Mouse (Mus musculus) urinary bladder, postnatal 14 days (tissue): Measurements from ENCODE around the gene Lmx1a.

Experiments used
- DNase-seq: peaks from one replicate; pipeline ENCODE4 v3.0.0; 2021; ENCODE audit warnings: low spot score

The Lmx1a gene

DNA sequence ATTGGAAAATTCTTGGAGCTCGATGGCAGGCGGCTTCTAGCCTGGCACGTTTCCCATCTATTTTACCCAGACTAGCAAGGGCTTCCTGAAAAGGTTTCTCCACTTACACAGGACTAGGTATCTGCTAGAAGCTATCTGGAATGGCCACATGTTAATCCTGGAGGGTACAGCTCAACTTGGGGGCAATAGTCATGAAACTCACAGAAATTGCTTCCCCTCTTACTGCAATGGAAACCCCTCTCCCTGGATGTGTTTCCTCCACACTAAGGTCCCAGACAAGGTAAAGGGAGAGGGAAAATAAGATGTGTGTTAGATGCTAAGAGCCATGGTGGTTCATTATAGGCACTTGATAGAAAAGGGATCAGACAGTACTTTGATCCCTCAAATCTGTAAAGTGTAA, 5.7 kb downstream of the Lmx1a start:
- no peak for DNase-seq

DNA sequence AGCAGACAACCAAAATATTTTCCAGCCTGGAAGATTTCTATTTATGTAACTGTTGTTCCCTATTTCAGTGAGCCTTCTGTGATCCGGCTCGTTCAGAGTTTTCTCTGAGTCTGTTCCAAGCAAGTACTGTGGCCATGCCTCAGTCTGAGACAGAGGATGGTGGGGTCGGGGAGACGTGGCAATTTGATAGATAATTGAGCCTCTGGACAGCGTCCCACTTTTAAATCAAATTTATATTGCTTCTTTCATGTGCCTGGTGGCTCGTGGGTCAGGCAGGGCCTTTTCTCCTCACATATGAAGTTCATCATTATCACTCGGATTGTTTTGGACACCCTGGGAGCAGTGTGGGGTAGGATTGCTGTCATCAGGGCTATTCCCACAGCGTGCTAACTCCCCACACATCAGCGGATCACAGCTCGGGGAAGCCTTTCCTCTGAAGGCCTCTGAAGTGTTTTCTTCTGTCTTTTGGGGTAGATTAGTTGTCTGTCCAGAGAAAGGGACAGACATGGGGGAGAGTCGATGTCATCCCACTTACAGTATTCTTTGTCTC, 6.9 kb downstream of the Lmx1a start:
- no peak for DNase-seq

DNA sequence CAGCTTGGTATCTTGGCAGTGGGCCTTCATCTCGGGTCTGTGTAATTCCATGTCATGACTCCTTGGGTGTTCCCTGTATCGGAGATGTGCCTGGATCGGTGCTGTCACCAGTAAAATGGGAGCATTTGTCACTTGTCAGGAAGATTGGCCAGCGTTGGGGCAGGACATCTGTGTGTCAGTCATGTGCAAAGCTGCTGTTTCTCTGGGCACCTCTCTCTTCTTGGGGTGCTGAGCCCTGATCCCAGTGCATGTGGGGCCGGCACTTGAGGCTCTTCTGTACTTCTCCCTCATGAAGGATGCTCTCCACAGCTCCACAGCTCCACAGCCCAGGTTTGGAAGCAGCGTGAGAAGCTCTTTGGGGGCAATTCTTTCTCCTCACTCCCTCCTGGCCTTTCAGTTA, 10.7 kb downstream of the Lmx1a start:
- DNase-seq: no peak

DNA sequence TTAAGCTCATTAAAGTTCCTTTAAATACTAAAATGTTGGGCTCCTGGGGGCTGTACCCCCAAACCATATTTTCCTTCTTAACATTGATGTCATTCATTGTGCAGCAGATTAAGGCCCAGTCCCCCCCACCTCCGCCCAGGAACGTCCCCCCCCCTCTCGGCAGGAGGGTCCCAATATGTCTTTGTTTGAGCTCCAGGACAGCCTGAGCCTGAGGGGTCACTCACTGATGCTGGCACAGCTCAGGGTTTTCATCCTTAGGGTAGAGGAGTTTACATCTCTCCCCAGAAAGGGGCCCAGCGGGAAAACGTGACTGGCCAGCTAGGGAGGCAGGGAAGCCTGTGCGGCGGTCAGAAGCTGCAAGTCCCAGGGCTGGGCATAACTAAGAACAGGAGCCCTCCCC, 11.2 kb downstream of the Lmx1a start:
- DNase-seq: no peak

DNA sequence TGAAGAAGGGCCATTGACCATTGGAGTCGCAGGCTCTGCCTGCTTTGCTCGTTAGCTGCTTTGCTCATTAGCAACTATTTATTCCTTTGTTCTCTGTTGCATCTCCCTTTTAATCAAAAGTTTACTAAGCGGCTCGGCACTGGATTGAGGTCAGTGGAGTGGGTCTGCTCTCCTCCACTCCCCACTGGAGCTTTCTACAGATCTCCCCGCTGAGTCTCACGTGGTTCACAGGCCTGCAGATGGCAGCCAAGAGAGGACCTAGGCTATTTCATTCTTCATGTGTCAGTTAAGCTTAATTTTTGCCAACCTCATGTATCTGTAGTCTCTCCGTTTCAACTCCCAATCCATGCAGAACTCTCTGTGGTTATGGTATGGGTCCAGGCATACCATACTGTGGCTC, 16.5 kb downstream of the Lmx1a start:
- DNase-seq: no peak

DNA sequence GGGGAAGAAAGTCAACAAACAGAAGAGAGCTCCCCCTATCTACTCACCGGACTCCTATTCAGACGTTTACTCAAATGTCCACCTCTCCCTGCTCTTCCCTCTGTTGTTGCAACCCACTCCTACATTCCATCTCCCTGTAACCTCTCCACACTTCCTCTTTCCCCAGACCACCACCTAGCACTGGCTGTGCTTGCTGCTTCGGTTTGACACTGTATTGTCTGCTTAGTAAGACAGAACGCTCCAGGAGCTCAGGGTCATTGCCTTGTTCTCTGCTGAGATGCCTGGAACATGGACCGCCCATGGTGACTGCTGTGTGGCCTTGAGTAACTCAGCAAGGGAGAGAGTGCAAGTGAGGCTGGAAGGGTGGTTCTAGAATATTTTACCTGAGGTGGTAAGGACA, 19.7 kb downstream of the Lmx1a start:
- DNase-seq: no peak

DNA sequence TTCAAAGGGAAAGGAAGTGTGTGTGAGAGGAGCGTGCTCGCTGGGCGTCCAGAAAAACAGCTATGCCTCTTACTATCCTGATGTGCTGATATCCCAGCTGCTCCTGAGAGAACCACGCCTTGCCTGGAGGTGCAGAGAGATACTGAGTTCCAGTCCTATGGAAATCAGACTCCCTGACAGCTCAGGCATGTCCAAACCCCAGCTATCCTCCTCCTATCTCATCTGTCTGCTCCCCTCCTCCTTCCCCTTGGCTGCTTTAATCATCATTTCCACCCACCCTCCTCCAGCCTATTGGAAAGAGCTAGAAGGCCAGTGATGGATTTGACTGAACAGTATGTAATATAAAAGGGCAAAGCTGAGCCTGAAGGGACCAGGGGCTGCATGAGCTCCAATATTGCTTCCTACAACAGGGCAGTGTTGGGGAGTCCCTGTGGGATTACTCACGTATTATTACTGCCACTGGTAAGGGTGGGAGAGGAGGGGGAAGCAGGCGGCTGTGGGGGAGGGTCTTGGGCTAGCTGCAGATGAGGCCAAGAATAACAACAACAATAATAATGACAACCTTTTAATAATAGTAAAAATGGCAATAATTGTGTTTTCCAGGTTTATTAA, 26.8 kb downstream of the Lmx1a start:
- DNase-seq: no peak

DNA sequence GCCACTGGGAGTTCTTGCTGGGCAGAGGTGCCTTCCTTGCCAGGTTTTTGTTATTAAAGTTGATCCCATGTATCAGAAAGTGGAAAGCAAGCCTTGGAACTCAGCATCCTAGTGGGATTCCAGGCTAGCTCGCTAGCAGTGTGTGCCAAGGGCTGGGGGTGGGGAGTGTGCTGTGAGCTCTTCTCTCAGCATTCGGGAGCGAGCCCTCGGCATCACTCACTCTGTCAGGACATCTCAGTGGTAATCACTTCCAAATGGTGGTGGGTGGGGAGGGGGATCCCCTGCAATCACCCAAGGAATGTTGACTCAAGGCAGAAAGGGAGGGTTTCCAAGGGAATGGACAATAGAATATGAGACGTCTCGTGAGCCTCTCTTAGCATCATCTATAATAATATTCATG, 45.4 kb downstream of the Lmx1a start:
- DNase-seq: no peak

DNA sequence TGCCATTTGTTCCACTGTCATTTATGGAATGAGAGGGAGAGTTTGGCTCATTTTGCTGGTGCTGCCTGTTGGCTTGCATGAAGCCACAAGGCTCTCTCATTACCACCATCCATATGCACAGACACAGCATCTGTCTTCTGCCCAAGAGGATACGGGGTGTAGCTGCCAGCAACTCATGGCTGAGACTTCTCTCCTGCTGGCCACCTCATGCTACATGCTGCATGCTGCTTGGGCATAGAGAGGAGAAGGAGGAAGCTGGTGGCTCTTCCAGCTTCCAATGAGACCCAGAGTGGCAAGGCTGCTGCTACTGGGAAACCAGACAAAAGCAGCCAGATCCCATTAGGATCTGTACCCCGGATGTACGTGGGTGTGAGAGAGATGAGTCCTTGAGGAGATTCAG, 47.8 kb downstream of the Lmx1a start:
- DNase-seq: no peak

DNA sequence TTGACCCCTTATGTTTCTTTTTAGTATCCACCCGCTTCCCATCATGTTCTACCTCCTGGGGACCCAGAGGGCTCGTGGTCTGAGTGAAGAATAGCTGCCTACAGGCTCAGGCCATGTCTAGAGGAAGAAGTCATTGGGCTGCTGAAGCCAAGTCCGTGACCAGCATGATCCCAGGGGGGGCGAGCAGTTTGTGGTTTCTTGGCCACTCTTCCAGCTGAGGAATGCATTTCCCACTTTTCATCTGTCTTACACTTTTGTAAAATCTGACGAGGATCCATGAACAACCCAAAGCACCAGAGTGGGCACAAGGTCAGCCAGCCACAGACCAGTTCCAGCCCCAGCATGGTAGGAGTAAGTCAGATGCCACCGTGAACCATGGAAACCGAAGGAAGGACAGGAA, 50.2 kb downstream of the Lmx1a start:
- DNase-seq: no peak

DNA sequence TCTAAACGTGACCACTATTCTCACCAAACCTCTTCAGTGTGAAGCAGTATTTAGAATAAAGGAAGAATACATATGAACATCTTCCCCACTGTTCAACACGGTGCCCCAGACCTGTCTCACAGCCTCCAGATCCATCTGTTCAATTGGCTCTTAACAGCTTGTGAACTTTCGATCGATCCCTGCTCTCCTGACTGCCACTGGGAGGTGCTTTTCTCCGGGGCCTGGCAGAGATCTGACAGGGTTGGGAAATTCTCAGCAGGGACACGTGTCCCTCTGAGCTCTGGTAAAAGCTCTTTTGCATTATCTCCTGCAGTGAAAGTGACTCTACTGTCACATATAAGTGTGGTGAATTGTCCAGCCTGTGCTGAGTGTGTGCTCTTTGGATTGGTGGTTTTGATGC, 57.6 kb downstream of the Lmx1a start:
- DNase-seq: no peak

DNA sequence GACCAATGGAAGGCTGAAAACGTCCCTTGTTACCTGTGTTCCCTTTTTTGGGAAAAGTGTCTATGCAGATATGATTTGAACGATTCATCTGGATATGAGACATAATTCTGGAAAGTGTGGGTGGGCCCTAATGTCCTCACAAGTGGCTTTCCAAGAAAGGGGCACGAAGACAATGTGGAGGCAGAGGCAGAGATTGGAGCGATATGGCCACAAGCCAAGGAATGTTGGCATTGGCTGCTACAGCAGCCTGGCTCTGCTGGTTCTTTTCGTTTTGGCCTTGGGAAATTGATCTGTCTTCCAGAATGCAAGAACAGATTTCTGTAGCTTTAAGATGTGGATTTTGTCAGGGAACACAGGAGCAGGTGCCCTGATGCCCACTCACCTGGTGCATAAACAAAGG, 63.6 kb downstream of the Lmx1a start:
- peak; percentile 6 for DNase-seq

DNA sequence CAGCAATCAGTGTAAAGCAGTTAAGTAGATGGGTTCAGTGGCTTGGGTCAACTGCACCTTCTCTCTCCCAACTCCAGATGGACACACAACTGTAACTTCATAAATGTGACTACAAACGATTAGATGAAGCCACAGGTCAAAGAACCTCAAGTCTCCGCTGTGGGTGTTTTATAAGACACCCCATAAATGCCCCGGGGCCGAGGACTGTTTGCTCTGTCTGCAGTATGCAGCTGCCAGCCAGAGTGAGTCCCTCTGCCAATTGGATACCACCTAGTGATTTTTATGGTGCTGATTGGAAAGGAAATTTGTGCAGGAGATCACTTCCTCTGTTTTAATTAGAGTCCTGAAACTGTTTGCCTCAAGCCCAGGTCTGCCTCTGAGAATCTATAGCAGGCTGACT, 65.0 kb downstream of the Lmx1a start:
- DNase-seq: no peak

DNA sequence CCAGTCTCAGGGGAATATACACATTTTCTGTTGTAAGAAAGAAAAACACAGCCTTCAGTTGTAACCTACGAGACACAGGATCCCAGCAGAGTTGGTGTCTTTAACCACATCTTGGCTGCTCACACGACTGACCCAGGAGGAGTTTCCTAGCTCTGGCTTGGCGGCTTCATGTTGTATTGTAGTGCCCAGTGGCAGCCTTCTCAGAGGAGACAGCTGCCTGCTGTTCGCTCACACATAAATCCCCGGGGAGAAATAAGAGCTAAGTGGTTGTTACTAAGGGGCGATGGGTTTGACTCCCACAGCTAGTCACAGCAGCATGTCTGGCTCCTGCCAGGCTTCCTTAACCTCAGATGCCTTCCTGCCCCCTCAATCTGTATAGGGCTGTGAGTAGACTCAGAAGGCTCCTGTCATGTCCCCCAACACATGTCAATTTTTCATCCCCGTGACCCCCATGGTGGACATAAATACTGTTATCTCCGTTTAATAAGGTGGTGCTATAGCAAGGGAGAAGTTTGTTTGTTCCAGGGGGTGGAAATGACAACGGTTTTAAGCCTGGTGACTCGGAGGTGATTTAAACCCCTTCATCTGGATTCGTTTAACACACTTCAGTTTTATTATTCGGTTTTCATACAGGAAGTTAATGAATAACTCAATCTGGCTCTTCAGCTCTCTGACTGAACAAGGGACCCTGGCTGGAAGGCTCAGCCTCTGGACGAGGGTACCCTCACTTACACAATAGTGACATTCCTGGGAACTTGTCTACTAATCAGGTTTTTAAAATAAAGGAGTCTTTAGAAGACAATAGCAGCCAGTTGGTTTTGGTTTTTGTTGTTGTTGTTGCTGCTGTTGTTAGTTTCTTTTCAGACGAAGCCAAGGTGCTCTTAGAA, 65.8 kb downstream of the Lmx1a start:
- DNase-seq: no peak

DNA sequence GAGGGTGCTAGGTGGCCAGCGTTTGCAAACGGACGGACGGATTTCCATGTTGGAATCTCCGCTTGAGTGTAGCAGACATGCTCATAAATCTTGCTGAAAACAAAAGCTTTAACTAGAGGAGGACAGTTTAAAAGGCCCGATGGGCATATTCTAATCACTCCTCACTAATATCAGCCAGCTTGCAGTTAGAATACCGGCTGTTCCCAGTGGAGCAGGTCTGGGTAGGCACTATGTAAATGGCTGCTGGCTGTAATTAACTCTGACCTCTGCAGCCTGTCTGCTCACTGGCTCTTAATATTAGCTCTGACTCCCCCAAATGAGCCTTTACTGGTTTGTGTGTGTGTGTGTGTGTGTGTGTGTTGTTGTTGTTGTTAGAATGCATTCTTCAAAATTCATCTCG, 69.2 kb downstream of the Lmx1a start:
- DNase-seq: no peak

DNA sequence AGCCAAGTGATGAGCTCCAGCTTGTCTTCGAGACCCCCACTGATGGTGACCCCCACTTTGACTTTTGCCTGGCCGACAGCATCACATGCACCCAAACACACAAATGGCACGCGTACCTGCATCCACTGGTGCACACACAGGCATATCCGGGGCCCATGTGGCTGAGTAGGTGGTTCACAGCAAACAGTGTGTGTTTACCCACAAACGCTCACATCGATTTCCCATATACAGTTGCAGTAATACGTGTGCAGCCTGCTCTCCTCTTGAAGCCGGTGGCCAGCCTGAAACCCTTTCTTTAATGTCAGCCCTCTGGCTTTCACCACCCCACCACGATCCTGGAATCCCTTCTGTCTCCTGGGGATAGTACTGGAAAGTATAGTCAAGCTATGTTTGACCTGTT, 71.3 kb downstream of the Lmx1a start:
- no peak for DNase-seq

DNA sequence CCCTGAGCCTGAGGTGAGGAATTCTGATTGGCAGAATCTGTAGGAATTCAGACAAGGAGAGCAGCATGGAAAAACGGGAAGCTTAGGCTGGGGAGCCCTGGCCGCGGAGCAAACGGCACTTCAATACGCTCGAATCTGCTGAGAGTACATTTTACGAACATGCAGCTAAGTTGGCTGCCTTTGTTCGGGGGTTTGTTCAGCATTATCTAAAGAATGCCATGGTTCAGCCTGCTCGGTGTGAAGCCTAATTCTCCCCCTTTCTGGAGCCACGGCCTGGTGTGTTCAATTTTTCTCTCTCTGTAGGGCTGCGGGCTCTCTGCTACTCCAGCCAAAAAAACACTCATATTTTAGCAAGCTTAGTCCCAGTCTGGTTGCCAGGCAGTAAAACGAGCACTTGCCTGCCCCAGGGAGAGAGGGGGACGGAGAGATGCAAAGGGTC, 72.8 kb downstream of the Lmx1a start:
- DNase-seq: no peak

DNA sequence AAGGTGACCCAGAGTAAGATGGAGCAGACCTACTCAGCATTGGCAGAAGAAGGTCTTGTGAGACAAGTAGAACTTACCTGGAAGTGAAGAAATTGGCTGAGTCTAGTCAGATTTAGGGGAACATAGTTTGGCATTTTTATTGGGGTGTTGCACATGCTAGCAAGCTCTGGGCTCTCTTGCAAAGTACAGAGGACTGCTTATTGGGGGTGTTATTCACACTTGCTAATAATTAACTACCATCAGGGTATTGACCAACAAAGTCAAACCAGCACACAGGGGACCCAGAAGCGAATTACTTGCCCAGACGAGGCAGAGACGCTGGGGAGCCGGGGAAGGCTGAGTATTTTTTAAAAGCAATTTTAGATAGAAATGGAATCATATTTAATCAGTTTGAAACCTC, 77.6 kb downstream of the Lmx1a start:
- no peak for DNase-seq

DNA sequence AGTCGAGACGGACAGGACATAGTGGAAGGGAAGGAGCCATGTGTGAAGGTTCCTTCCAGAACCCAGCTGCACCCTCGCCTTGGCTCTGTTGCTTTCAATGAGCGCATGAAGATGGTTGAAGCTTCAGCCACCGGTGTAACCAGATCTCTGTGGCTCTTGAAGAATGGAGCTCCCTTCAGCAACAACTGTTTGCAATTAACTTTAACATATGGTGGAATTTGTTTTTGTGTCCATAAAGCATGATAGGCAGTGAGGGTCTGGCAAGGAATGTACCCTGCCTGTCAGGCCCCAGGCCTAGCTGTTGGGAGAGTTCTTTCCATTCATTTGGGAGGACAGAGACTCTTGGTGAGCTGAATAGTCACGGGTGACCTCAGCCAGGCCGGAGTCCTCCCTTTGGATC, 81.4 kb downstream of the Lmx1a start:
- no peak for DNase-seq

DNA sequence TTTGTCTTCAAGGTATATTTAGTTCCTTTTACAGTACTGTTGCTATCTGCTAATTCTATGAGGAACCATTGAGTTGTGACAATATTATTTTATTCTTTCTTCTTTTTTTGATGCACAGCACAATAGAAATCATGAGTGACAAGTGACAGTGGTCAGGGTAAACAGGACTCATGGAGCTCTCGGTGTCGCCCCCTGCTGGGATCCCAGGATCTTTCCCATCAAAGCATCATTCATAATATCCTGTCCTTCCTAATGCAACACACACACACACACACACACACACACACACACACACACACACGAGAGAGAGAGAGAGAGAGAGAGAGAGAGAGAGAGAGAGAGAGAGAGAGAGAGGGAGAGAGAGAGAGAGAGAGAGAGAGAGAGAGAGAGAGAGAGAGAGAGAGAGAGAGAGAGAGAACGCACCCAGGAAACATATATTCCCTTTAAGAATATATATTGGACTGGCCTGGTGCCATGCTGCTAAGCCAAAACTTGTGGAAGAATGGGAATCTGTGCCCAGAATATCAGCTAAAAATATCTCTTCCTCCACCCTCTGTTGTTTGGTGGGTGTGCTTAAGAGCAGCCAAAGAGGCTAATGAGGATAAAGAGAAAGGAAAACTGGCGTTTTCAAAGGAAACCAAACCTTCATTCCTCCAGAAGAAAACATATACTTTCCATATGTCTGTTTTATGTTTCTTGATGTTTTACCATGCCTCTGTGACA, 90.9 kb downstream of the Lmx1a start:
- no peak for DNase-seq

DNA sequence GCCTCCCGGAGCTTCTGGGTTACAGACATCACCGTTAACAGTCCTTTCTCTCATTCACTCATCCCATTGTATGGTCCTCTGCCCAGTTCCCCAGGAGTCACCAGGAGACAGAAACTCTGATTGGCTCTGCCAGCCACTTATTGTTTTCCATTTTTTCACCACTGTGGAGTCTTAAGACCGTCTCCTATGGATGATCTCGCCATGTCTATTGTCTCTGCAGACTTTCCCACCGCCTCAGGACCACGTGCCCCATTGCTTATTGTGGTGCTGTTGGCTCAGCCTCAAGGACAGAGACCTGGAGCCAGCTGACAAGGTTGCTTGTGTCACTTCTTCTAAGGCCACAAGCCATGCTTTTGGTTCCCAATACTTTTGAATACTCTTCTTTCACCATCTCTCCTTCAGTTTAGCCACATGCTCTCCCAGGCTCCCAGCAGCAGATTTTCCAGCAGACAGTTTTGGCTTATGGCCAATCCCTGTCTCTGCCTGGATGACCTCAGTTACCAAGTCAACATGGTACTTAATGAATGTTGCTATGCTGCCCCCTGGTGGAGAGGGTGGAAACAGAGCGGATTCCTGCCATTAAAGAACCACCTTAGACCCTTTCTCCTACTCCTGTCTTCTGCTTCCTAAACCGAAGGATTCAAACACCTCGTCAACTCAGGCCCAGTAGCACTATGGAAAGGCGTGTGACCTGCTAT, 92.9 kb downstream of the Lmx1a start:
- peak; percentile 40 for DNase-seq

DNA sequence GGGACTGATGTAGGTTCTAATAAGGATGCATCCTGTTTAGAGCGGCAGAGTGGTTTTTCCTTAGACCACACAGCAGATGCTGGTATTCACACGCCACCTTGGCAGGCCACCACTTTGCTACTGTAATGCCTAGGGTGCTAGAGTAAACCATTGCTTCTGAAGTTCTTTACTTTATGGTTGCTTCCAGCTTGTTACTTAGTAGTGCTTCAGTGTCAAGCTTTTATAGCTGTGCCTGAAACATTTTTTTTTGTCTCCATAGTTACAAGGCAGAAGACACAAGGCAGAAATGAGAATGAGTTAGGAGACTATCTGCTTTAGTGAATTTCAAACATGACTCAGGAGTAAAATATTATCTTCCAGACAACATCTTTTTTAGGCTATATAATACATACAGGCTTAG, 95.0 kb downstream of the Lmx1a start:
- DNase-seq: no peak
